Mouse (Mus musculus): ENCODE results near the gene Naa35. TPM values are rescaled to one million over a fixed set of nuclear protein-coding genes. Genes with fewer than 3 reads are reported as not detected.

Naa35 gene
- total RNA-seq, 2 experiments from 2014 or later, result 29.2 to 32.7 TPM

DNA sequence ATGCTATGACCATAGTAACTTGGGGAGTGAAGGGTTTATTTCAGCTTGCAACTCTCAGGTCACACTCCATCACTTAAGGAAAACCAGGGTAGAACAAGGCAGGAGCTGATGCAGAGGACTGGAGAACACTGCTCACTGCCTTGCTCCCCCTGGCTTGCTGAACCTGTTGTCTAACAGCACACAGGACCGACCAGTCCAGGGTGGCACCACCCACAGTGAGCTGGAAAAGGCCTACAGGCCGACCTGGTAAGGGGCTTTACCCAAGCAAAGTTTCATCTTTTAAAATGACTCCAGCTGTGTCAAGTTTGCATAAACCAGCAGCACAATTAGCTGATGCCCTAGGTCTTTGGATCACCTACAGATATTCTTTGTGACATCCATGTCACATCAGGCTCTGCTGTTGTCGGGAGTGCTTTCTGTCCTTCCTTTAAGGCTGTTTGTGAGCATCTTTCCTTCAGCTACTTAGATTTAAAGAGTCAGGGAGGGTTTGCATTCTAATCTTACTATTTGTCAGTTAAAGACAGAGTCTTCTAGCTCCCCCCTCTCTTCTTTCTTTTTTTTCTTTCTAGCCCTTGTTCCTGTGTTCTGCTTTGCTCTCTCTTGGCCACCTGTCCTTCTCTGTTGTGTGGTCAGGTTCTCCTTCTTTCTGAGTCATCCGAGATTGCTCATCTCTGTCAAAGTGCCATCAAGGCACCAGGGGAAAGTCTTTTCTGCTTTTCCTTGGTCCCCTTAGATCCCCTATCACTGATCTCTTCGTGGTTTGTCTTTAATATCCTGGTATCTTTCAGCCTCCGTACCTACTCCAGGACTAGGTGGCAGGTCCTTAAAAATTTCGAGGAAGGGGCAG lies 36.8 kb downstream of the Naa35 start:
- Histone ChIP-seq H3K27ac (no peak overlapping the region), H3K4me3 (no peak overlapping the region)
- DNase-seq, result no peak
- intact Hi-C loops (cut with DNase I), result no loop called here
- TF ChIP-seq CTCF (IDR thresholded peaks at IDR 0.05), result no peak

DNA sequence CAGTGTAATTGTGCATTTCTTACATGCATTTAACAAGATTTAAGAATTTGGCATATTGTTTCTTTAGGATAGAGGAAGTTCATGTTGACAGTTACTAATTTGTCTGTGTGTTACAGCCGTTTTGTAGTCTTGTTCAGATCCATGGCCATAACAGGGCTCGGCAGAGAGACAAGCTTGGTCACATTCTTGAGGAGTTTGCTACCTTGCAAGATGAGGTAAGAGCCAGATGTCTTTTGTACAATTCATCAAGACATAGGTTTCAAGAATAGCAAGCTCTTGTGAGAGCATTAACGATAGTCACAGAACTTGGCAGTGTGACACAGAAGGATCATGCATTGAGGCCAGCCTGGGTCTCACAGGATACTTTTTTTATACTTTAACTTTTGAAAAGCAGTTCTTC lies 39.3 kb downstream of the Naa35 start:
- peak overlapping the region; percentile 75 for H3K27ac ChIP-seq
- no peak for DNase-seq
- intact Hi-C loops (cut with DNase I), result no loop called here
- no peak overlapping the region for H3K4me3 ChIP-seq
- TF ChIP-seq CTCF (IDR thresholded peaks at IDR 0.05), result no peak

DNA sequence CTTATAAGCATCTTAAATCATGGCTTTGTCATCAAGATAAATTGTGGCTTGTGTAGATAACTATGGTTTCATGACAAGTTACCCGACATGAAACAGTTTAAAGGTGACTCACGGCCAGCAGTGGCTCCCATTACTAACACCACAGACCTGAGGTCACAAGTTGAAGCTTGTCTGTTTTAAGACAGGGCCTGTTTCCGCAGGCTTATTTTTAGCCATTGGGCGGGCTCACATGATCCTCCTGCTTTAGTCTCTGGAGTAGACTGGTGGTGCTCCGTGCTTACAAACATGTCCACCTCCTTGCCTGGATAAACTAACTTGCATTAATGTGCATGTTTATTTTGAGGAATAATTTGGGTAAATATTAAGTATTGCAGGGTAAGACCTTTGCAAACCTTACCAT lies 39.8 kb downstream of the Naa35 start:
- Histone ChIP-seq H3K27ac (peak overlapping the region; percentile 75), H3K4me3 (peak overlapping the region; percentile 37)
- intact Hi-C loops (cut with DNase I), result no loop called here
- no peak for TF ChIP-seq CTCF (IDR thresholded peaks at IDR 0.05)
- DNase-seq, result peak; percentile 74

DNA sequence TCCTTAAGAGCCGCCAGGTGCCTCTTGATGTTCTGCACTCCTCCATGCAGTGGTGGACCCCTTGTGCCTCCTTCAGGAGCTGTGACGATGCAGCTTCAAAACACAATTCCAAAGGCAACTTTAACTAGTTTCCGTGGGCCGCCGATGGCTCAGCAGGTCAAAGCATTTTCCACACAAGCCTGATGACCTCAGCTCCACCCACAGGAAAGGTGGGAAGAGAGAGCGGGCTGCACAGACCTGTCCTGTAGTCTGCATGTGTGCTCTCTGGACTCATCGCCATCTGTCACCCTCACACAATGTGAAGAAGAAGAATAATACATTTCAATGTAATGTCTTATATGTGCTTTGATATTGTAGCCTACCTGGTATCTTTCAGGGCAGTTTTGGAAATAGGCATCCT lies 41.7 kb downstream of the Naa35 start:
- no peak overlapping the region for H3K4me3 ChIP-seq
- intact Hi-C loops (cut with DNase I), result no loop called here
- no peak for DNase-seq
- H3K27ac ChIP-seq, result no peak overlapping the region
- no peak for TF ChIP-seq CTCF (IDR thresholded peaks at IDR 0.05)

DNA sequence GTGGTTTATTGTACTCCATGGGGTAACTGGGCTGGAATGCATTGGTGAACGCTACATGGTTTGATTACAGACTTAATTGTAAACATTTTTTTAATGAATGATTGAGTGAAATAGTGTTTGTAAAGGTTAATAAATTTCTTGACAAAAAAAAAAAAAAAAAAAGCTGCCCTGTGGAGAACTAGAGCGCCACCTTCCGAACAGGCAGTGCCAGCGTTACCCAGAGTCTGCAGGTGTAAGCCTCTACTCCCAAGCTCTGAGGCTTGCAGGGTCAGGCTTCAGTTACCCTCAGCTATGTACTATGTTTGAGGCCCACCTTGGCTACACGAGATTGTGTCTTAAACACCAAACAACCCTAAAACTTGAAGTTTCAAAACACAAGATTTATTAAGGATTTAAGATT lies 49.6 kb downstream of the Naa35 start:
- intact Hi-C loops (cut with DNase I), result loop anchor here (5.0 kb wide), 1 partner anchor 93 kb away; no protein-coding TSS in a partner anchor
- no peak overlapping the region for H3K27ac ChIP-seq
- no peak for DNase-seq
- no peak overlapping the region for H3K4me3 ChIP-seq
- peak; percentile 12; the same call in 1 of the 2 replicates for TF ChIP-seq CTCF (IDR thresholded peaks at IDR 0.05)

DNA sequence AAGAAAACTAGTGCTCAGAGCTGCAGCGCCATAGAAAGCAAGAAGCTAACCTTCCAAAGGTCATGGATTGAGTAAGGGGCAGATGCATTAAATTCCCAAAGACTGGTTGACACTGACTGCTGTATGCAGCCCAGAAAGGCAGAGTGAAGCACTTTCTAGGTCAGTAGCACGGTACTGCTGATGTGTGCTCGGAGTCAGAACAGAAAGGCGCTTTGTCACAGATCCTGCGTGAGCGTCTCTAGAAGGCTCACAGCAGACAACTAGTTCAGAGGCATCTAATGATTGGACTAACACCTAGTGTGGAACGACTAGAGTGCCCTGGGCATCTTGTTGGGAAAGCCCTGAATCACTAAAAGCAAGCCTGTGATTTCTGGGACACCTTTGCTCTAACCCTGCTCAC lies 52.7 kb downstream of the Naa35 start:
- H3K27ac ChIP-seq, result no peak overlapping the region
- no peak for DNase-seq
- no peak overlapping the region for H3K4me3 ChIP-seq
- intact Hi-C loops (cut with DNase I), result no loop called here
- no peak for TF ChIP-seq CTCF (IDR thresholded peaks at IDR 0.05)

DNA sequence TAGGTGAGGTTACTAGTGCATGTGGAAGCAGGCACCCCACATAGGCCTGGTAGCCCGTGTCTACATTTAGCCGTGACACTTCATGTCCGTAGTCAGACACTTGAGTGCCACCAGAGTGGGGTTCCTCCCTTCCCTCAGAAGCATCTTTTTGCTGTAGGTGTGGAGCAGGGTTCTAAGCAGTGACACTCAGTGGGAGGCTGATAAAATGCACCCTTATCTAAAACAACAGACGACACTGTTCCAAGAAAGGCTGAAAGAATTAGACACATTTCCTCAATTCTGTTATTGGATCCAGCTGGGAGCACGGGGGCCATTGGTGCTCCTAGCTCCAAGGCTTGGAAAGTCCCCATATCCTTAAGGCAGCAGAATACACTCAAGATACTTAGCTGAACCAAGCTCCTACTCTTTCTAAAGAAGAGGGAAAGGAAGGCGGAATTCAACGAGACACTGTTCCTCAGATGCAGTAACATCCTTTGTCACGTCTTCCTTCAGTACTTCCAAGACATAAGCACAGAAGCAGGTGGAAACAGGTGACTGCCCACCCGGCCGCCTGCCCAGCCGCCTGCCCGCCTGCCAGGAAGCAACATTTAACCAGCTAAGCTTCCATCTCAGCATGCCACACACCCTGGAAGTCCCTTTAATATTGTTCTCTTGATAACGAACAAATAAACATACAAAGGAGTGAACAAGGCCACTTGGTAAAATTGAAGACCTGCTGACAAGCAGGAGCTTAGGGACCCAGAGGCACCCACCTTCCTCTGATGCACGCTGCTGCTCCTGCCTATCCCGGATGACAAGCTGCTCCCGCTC lies 54.5 kb downstream of the Naa35 start:
- no peak for TF ChIP-seq CTCF (IDR thresholded peaks at IDR 0.05)
- Histone ChIP-seq H3K27ac (peak overlapping the region; percentile 64), H3K4me3 (no peak overlapping the region)
- intact Hi-C loops (cut with DNase I), result no loop called here
- DNase-seq, result no peak

DNA sequence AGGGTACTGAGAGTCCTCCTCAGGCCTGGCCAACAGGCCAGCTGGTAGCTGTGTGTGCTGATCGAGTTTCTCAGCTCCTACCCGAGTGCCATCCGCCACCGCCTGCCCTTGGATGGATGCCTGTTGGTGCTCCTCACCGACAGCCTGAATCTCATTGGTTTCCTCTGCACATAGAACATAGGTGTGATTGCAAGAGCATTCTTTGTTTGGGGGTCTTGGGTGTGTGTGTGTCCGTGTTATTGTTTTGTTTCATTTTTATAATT lies 55.0 kb downstream of the Naa35 start:
- Histone ChIP-seq H3K27ac (peak overlapping the region; percentile 64; the same call in 1 of the 2 replicates), H3K4me3 (no peak overlapping the region)
- intact Hi-C loops (cut with DNase I), result no loop called here
- peak; percentile 76 for DNase-seq
- no peak for TF ChIP-seq CTCF (IDR thresholded peaks at IDR 0.05)

DNA sequence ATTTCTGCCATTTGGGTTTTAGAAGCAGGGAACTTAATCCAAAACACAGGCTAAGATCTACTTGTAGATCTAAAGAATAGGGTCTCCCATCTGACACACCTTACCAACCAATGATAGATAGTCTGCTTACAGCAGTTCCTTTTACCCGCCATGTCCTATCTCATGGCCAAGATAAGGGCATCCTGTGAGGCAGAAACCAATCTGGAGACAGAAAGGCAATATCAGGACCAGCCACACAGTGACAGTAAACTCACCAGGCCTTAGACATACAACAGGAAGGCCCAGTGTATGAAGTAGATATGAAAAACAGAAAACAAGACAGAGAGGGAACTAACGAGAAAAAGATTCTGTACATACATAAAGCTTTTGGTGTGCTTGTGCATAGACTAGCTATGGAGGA lies 57.8 kb downstream of the Naa35 start:
- no peak for TF ChIP-seq CTCF (IDR thresholded peaks at IDR 0.05)
- intact Hi-C loops (cut with DNase I), result no loop called here
- no peak for DNase-seq
- no peak overlapping the region for H3K4me3 ChIP-seq
- no peak overlapping the region for H3K27ac ChIP-seq

DNA sequence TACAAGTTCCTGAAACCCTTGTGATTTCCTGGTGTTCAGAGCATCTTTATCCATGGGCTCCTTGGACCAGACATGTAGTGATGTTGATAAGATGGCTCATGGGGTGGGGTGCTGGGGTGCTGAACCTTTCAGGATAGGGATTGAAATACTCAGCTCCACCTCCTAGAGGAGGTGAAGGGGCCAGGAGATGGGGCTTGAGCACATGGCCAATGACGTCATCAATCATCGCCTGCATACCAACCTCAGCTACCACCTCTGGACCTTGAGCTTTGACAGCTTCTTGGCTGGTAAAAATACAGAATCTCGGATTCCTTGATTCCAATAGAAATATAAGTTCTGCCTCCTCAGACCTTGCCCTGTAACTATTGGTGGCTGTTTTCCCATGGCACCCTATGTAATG lies 60.4 kb downstream of the Naa35 start:
- no peak for TF ChIP-seq CTCF (IDR thresholded peaks at IDR 0.05)
- DNase-seq, result no peak
- no peak overlapping the region for H3K4me3 ChIP-seq
- no peak overlapping the region for H3K27ac ChIP-seq
- intact Hi-C loops (cut with DNase I), result no loop called here

DNA sequence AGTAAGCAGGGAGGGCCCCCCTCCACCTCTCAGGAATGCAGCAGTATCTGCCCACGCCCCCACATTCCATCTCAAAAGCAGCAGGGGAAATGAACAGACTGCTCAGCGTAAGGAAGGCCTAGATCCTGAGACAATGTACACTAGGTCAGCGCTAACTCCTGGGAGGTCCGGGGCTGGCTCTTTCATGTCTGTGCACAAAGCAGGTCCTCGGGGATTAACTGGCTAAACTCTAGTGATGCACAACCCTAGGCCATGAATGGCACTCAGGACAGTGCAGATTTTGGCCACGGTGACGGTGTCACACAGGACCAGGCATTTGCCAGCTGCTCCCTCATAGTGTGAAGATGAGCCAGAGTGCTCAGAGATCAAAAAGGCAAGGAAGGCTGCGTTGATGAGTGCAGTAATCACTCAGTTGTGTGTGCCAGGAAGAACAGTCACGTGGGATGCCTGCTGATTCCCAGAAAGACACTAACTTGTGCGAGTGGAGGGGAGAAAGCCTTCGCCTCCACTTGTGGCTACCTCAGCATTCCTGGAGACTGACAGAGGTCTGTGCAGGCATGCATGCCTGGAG lies 61.7 kb downstream of the Naa35 start:
- TF ChIP-seq CTCF (IDR thresholded peaks at IDR 0.05), result no peak
- Histone ChIP-seq H3K27ac (no peak overlapping the region), H3K4me3 (no peak overlapping the region)
- DNase-seq, result no peak
- intact Hi-C loops (cut with DNase I), result no loop called here

DNA sequence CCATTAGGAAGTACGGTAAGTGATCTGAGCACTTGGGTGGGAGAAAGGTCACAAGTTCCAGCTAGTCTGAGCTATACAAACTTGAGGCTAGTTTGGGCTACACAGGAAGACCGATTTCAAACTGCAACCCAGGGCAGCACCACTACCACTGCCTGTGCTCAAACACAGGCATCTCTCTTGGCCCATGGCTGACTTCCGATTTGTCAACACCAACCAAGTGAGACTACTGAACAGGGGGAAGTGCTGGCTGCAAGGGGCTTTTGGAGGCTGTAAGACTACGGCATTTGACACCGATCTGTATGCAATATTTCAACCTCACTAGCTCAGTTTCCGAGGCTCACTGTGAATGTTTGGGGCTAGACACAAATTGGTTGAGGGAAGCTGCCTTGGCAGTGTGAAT lies 62.4 kb downstream of the Naa35 start:
- TF ChIP-seq CTCF (IDR thresholded peaks at IDR 0.05), result no peak
- intact Hi-C loops (cut with DNase I), result no loop called here
- no peak overlapping the region for H3K27ac ChIP-seq
- DNase-seq, result no peak
- no peak overlapping the region for H3K4me3 ChIP-seq

DNA sequence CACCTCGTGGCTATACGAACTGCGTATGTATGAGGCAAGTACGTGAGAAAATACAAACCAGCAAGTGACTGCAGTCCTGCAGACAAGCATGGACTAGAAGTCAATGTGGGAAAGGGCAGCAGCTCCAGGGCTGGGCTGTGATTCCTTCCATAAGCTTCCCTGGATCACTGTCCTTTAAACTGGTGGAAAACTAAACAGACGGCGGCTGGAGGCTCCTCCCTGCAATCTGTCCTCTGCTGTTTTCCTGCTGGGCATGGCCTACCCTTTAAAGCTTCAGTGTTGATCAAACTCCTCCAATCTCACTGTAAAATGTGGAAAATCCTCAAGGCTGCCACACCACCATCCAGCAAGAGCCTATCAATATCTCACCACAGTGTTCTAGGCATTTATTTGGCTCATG lies 63.5 kb downstream of the Naa35 start:
- H3K4me3 ChIP-seq, result no peak overlapping the region
- no peak for DNase-seq
- no peak for TF ChIP-seq CTCF (IDR thresholded peaks at IDR 0.05)
- no peak overlapping the region for H3K27ac ChIP-seq
- intact Hi-C loops (cut with DNase I), result no loop called here
